Mouse (Mus musculus) hindbrain, embryonic 15.5 days (tissue): ENCODE data around the gene Casz1. TPM values are rescaled to one million over a fixed set of nuclear protein-coding genes. Genes with fewer than 3 reads are reported as not detected.

Experiments
- ATAC-seq: fragments of 200-750 bp; cut with Nextera tagmentation; 2 replicates; pipeline ENCODE4 v1.8.0; 2017; ENCODE audit warnings: low read depth, moderate number of reproducible peaks, moderate TSS enrichment; ENCODE audit not compliant: low FRiP score
- H3K27ac ChIP-seq: fragments of 300-500 bp; sonication (generic); replicated peaks from 2 replicates; pipeline ENCODE4 v1.5.1; 2015; ENCODE audit warnings: mild to moderate bottlenecking, inconsistent platforms
- H3K27me3 ChIP-seq: fragments of 300-500 bp; sonication (generic); 2 replicates; pipeline ENCODE4 v1.6.1; 2015; ENCODE audit warnings: control low read depth, inconsistent platforms
- H3K36me3 ChIP-seq: fragments of 300-500 bp; sonication (generic); 2 replicates; pipeline ENCODE4 v1.6.1; 2015; ENCODE audit warnings: control low read depth, inconsistent platforms
- H3K4me1 ChIP-seq: fragments of 300-500 bp; sonication (generic); replicated peaks from 2 replicates; pipeline ENCODE4 v1.6.1; 2015; ENCODE audit warnings: control low read depth, inconsistent platforms
- H3K4me2 ChIP-seq: fragments of 300-500 bp; sonication (generic); 2 replicates; pipeline ENCODE4 v1.6.1; 2015; ENCODE audit warnings: moderate library complexity, mild to moderate bottlenecking, inconsistent platforms
- H3K4me3 ChIP-seq: fragments of 300-500 bp; sonication (generic); 2 replicates; pipeline ENCODE4 v1.5.1; 2015; ENCODE audit warnings: mild to moderate bottlenecking, inconsistent platforms
- H3K9ac ChIP-seq: fragments of 300-500 bp; sonication (generic); 2 replicates; pipeline ENCODE4 v1.6.1; 2015; ENCODE audit warnings: inconsistent platforms
- H3K9me3 ChIP-seq: fragments of 300-500 bp; sonication (generic); 2 replicates; pipeline ENCODE4 v1.6.1; 2016; ENCODE audit warnings: control low read depth, inconsistent platforms
- WGBS: fragments of 180-500 bp; shearing (Covaris S2); methylation state at CpG from one replicate; pipeline ENCODE4 v1.1.7; 2015; 5-methylcytosine and 5-hydroxymethylcytosine counted together
- polyA plus RNA-seq: library from polyadenylated mRNA; unstranded; fragments of >200 nt; fragmentation: Nextera tagmentation; extraction: Ambion mirVana; gene quantifications from 2 replicates; pipeline ENCODE4 v1.2.1, GENCODE M21; 2015

Gene Casz1
- polyA plus RNA-seq, 1 experiment from 2014 or later = 4.6 TPM

DNA sequence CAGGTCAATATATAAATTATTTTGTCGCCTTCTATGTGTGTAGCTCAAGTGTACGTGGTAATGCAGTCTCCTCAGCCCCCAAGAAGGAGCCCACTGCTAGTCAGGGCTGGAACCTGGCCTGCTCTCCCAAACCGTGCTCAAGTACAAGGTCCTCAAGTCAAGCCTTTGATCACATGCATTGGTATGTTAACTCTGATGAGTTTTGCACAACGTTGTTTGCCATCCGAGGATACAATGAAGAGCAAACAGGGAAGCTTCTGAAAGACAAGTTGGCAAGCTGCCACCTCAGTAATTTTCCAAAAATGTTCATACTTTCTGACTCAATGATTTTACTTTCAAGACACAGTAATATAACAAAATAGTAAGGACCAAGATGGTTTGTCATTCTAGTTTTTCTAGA, 189.7 kb downstream of the Casz1 start:
- H3K4me2 ChIP-seq = no peak overlapping the region
- H3K36me3 ChIP-seq = no peaks in the 10 kb centered on the region
- H3K4me1 ChIP-seq = 0 out of 2 replicates have a peak, but pooled peaks cover 5% of the 10 kb centered on the region
- H3K9me3 ChIP-seq = no peaks in the 10 kb centered on the region
- H3K27ac ChIP-seq = no peak overlapping the region
- H3K9ac ChIP-seq = no peak overlapping the region
- WGBS = 82% methylated on average over 5 of the region's 5 CpGs
- ATAC-seq = no peak
- H3K27me3 ChIP-seq = no peaks in the 10 kb centered on the region
- H3K4me3 ChIP-seq = no peak overlapping the region

- 95% methylated on average over 6 of the region's 6 CpGs for WGBS
- Histone ChIP-seq H3K4me3 (no peak overlapping the region), H3K36me3 (no peaks in the 10 kb centered on the region), H3K9me3 (no peaks in the 10 kb centered on the region), H3K9ac (no peak overlapping the region), H3K27ac (no peak overlapping the region), H3K4me2 (no peak overlapping the region), H3K27me3 (no peaks in the 10 kb centered on the region), H3K4me1 (no peaks in the 10 kb centered on the region)
- no peak for ATAC-seq
These were observed 196.5 kb downstream of the Casz1 start for GRCm38 (mm10) chr4:149000746-149001145.

- Histone ChIP-seq H3K27ac (no peak overlapping the region), H3K36me3 (no peaks in the 10 kb centered on the region), H3K4me3 (no peak overlapping the region), H3K9ac (no peak overlapping the region), H3K4me2 (no peak overlapping the region), H3K4me1 (no peaks in the 10 kb centered on the region), H3K9me3 (no peaks in the 10 kb centered on the region), H3K27me3 (no peaks in the 10 kb centered on the region)
- ATAC-seq = no peak
- WGBS = 93% methylated on average over 5 of the region's 5 CpGs
These were observed 197.3 kb downstream of the Casz1 start for GRCm38 (mm10) chr4:149001515-149001914.

GRCm38 (mm10) chr4:149002441-149003093, 198.3 kb downstream of the Casz1 start:
- no peak for ATAC-seq
- H3K9me3 ChIP-seq = no peaks in the 10 kb centered on the region
- no peak overlapping the region for H3K4me3 ChIP-seq
- 95% methylated on average over 11 of the region's 11 CpGs for WGBS
- no peaks in the 10 kb centered on the region for H3K36me3 ChIP-seq
- no peaks in the 10 kb centered on the region for H3K4me1 ChIP-seq
- H3K27ac ChIP-seq = no peak overlapping the region
- H3K9ac ChIP-seq = no peak overlapping the region
- H3K4me2 ChIP-seq = no peak overlapping the region
- H3K27me3 ChIP-seq = no peaks in the 10 kb centered on the region

Other genes starting within 250 kb of the Casz1 start
- 88.5 and 91.7 TPM in 2 replicates for gene Exosc10, start 246.0 kb upstream of the Casz1 start, polyA plus RNA-seq
- gene Srm, start 212.9 kb upstream of the Casz1 start, polyA plus RNA-seq = 181 and 194 TPM in 2 replicates
- 0.43 and 1.2 TPM in 2 replicates for gene Masp2, start 201.9 kb upstream of the Casz1 start, polyA plus RNA-seq
- 167 and 192 TPM in 2 replicates for gene Tardbp, start 177.4 kb upstream of the Casz1 start, polyA plus RNA-seq
- gene Gm572, start 161.1 kb upstream of the Casz1 start, polyA plus RNA-seq = not detected in 2 replicates